Mouse (Mus musculus) CH12.LX (cell line): Measurements from ENCODE around the gene Washc1. TPM values are rescaled to one million over a fixed set of nuclear protein-coding genes. Genes with fewer than 3 reads are reported as not detected.

Source experiments
- DNase-seq: peaks from one replicate; pipeline ENCODE4 v3.0.0-alpha.2; 2013; ENCODE audit errors: extremely low read depth
- H3K27ac ChIP-seq: 2 replicates; pipeline ENCODE4 v1.5.1; 2012; ENCODE audit warnings: low read depth, mild to moderate bottlenecking, control low read depth, moderate library complexity; ENCODE audit not compliant: insufficient read depth
- H3K27me3 ChIP-seq: replicated peaks from 2 replicates; pipeline ENCODE3; 2012; ENCODE audit warnings: inconsistent platforms
- H3K36me3 ChIP-seq, 2 experiments: replicated peaks in 1 of 2; 2 replicates each; pipeline versions ENCODE3 to v1.6.1; 2012; ENCODE audit warnings: inconsistent platforms in 1 of 2, low read length in 1 of 2, mild to moderate bottlenecking in 1 of 2, mixed read lengths in 1 of 2, moderate library complexity in 1 of 2; ENCODE audit not compliant: control insufficient read depth in 1 of 2, insufficient read depth in 1 of 2
- H3K4me1 ChIP-seq, 2 experiments: 2 replicates each; pipeline ENCODE4 v1.6.1; 2012; ENCODE audit warnings: inconsistent platforms in 1 of 2, moderate library complexity in 1 of 2; ENCODE audit not compliant: insufficient read depth in 2 of 2, control insufficient read depth in 1 of 2
- H3K4me2 ChIP-seq: 2 replicates; pipeline ENCODE4 v1.6.1; 2012; ENCODE audit warnings: low read depth, mild to moderate bottlenecking, control low read depth; ENCODE audit not compliant: poor library complexity, insufficient read depth, severe bottlenecking
- H3K4me3 ChIP-seq, 3 experiments: fragments of 150-350 bp in 1 of 3; sonication (generic) in 1 of 3; replicated peaks in 1 of 3; 2 replicates each; pipeline versions ENCODE3 to v1.5.1; 2011 to 2012; ENCODE audit warnings: low read depth in 2 of 3, low read length in 2 of 3, mild to moderate bottlenecking in 2 of 3, moderate library complexity in 2 of 3, control low read depth in 1 of 3, improper control_type of control experiment in 1 of 3, inconsistent platforms in 1 of 3, mixed read lengths in 1 of 3; ENCODE audit not compliant: poor library complexity in 1 of 3
- H3K79me2 ChIP-seq: replicated peaks from 2 replicates; pipeline ENCODE4 v1.6.1; 2012; ENCODE audit warnings: mild to moderate bottlenecking, moderate library complexity; ENCODE audit not compliant: control insufficient read depth, poor library complexity, insufficient read depth, severe bottlenecking; ENCODE audit errors: extremely low read depth
- H3K9ac ChIP-seq: 2 replicates; pipeline ENCODE4 v1.6.1; 2012; ENCODE audit warnings: low read depth, mild to moderate bottlenecking, control low read depth, moderate library complexity; ENCODE audit not compliant: insufficient read depth
- H3K9me3 ChIP-seq: replicated peaks from 2 replicates; pipeline ENCODE3; 2012; ENCODE audit warnings: low read length, inconsistent platforms, mixed read lengths
- CHD1 ChIP-seq: IDR thresholded peaks from 2 replicates; pipeline ENCODE4 v1.6.1; 2012; ENCODE audit warnings: low read depth, low read length, improper control_type of control experiment, inconsistent platforms
- ELF1 ChIP-seq: IDR thresholded peaks from 2 replicates; pipeline ENCODE4 v1.6.1; 2014; ENCODE audit warnings: low read depth, mild to moderate bottlenecking, inconsistent platforms, low read length, improper control_type of control experiment
- EP300 ChIP-seq: IDR thresholded peaks from 2 replicates; pipeline ENCODE4 v1.6.1; 2011; ENCODE audit warnings: low read length, improper control_type of control experiment
- IRF4 ChIP-seq: IDR thresholded peaks from 2 replicates; pipeline ENCODE4 v1.6.1; 2014; ENCODE audit warnings: low read depth, mild to moderate bottlenecking, inconsistent platforms, low read length, improper control_type of control experiment
- JUN ChIP-seq: IDR thresholded peaks from 2 replicates; pipeline ENCODE4 v1.6.1; 2011; ENCODE audit warnings: low read depth, mild to moderate bottlenecking, low read length, improper control_type of control experiment, moderate library complexity; ENCODE audit not compliant: insufficient read depth
- JUND ChIP-seq: conservative IDR thresholded peaks from 2 replicates; pipeline ENCODE4 v1.6.1; 2011; ENCODE audit warnings: low read depth, low read length, improper control_type of control experiment
- KAT2A ChIP-seq: IDR thresholded peaks from 2 replicates; pipeline ENCODE4 v1.6.1; 2012; ENCODE audit warnings: low read length, improper control_type of control experiment, inconsistent platforms; ENCODE audit not compliant: insufficient replicate concordance
- MAX ChIP-seq: IDR thresholded peaks from 2 replicates; pipeline ENCODE4 v1.6.1; 2011; ENCODE audit warnings: low read length, improper control_type of control experiment
- MAZ ChIP-seq: IDR thresholded peaks from 2 replicates; pipeline ENCODE4 v1.6.1; 2012; ENCODE audit warnings: low read depth, mild to moderate bottlenecking, inconsistent platforms, low read length, improper control_type of control experiment, moderate library complexity
- MXI1 ChIP-seq: IDR thresholded peaks from 2 replicates; pipeline ENCODE4 v1.6.1; 2011; ENCODE audit warnings: mild to moderate bottlenecking, low read depth, low read length, improper control_type of control experiment
- MYC ChIP-seq: IDR thresholded peaks from 2 replicates; pipeline ENCODE4 v1.6.1; 2011; ENCODE audit warnings: low read depth, mild to moderate bottlenecking, improper control_type of control experiment, low read length
- NELFE ChIP-seq: IDR thresholded peaks from 2 replicates; pipeline ENCODE4 v1.6.1; 2011; ENCODE audit warnings: low read depth, low read length, improper control_type of control experiment
- NRF1 ChIP-seq: IDR thresholded peaks from 2 replicates; pipeline ENCODE4 v1.6.1; 2014; ENCODE audit warnings: low read depth, mild to moderate bottlenecking, inconsistent platforms, low read length, improper control_type of control experiment, moderate library complexity
- POLR2A ChIP-seq: IDR thresholded peaks from 2 replicates; pipeline ENCODE4 v1.6.1; 2011; ENCODE audit warnings: low read depth, mild to moderate bottlenecking, improper control_type of control experiment, low read length
- RAD21 ChIP-seq: IDR thresholded peaks from 2 replicates; pipeline ENCODE4 v1.6.1; 2011; ENCODE audit warnings: low read depth, mild to moderate bottlenecking, low read length, improper control_type of control experiment, moderate library complexity
- SIN3A ChIP-seq: IDR thresholded peaks from 2 replicates; pipeline ENCODE4 v1.6.1; 2012; ENCODE audit warnings: low read length, improper control_type of control experiment, inconsistent platforms
- TCF12 ChIP-seq: IDR thresholded peaks from 2 replicates; pipeline ENCODE4 v1.6.1; 2014; ENCODE audit warnings: low read depth, mild to moderate bottlenecking, inconsistent platforms, low read length, improper control_type of control experiment
- USF2 ChIP-seq: conservative IDR thresholded peaks from 2 replicates; pipeline ENCODE4 v1.6.1; 2011; ENCODE audit warnings: low read depth, low read length, improper control_type of control experiment
- ZC3H11A ChIP-seq: IDR thresholded peaks from 2 replicates; pipeline ENCODE4 v1.6.1; 2012; ENCODE audit warnings: low read depth, mild to moderate bottlenecking, inconsistent platforms, low read length, improper control_type of control experiment
- ZMIZ1 ChIP-seq: IDR thresholded peaks from 2 replicates; pipeline ENCODE4 v1.6.1; 2012; ENCODE audit warnings: low read depth, mild to moderate bottlenecking, inconsistent platforms, low read length, improper control_type of control experiment
- ZNF384 ChIP-seq: IDR thresholded peaks from 2 replicates; pipeline ENCODE4 v1.6.1; 2012; ENCODE audit warnings: low read depth, low read length, improper control_type of control experiment, inconsistent platforms
- dilution Hi-C: fragments of 300-500 bp; cut with MboI; formaldehyde crosslinking; loops from 2 replicates; pipeline ENCODE4 v1.14.3; 2020; ENCODE audit warnings: low sequenced_read_pairs; ENCODE audit not compliant: extremely low pct_unique_long_range_greater_than_20kb, extremely low pct_ligation_motif_present
- in situ Hi-C: fragments of 300-500 bp; cut with MboI; formaldehyde crosslinking; loops from 3 replicates; pipeline ENCODE4 v1.14.3; 2019; ENCODE audit warnings: low sequenced_read_pairs, low pct_ligation_motif_present, low pct_unique_long_range_greater_than_20kb, mixed read lengths
- polyA plus RNA-seq: library from polyadenylated mRNA; unstranded; fragments of >175 nt; gene quantifications from 2 replicates; pipeline ENCODE4 v1.2.1, GENCODE M21; 2012; ENCODE audit warnings: low read depth; ENCODE audit not compliant: insufficient read length
- total RNA-seq, 2 experiments: library from RNA; depleted of rRNA; stranded (reverse); fragments of 300-350 nt in 1 of 2; fragments of >200 nt in 1 of 2; gene quantifications; 2 replicates each; pipeline ENCODE4 v1.2.3; 2012 to 2014

Washc1 gene
- total and polyA plus RNA-seq, 3 experiments, result 16.4 to 27.8 (median 20.3) TPM

GRCm38 (mm10) chr17:66107466-66107865, 3.9 kb upstream of the Washc1 start:
- in situ Hi-C loops, result loop anchor here (10.0 kb wide), 1 partner anchor 153 kb away; the partner anchor contains the start of gene Twsg1

GRCm38 (mm10) chr17:66108198-66108597, 3.1 kb upstream of the Washc1 start:
- Histone ChIP-seq H3K27ac (no peak overlapping the region), H3K36me3 (peaks cover 0 to 2% of the 10 kb centered on the region in 2 experiments), H3K4me2 (no peak overlapping the region), H3K27me3 (no peaks in the 10 kb centered on the region), H3K4me1 (peaks cover 14 to 49% of the 10 kb centered on the region in 2 experiments), H3K4me3 (no peak overlapping the region), H3K9me3 (no peaks in the 10 kb centered on the region), H3K9ac (no peak overlapping the region), H3K79me2 (no peaks in the 10 kb centered on the region)
- dilution Hi-C loops (no loop called here), in situ Hi-C loops (loop anchor here (10.0 kb wide), 1 partner anchor 153 kb away; the partner anchor contains the start of gene Twsg1)
- TF ChIP-seq EP300 (no peak), TCF12 (no peak), USF2 (no peak), JUN (no peak), IRF4 (no peak), MXI1 (no peak), POLR2A (no peak), ZMIZ1 (no peak), JUND (no peak), MAX (no peak), CHD1 (no peak), SIN3A (no peak), ELF1 (no peak), NELFE (no peak), MAZ (no peak)
- DNase-seq, result no peak

More at GRCm38 (mm10) chr17:66107466-66107865, 3.9 kb upstream of the Washc1 start:
- Histone ChIP-seq H3K36me3 (peaks cover 0 to under 1% of the 10 kb centered on the region in 2 experiments), H3K79me2 (no peaks in the 10 kb centered on the region), H3K4me3 (no peak overlapping the region), H3K9me3 (no peaks in the 10 kb centered on the region), H3K27ac (no peak overlapping the region), H3K27me3 (no peaks in the 10 kb centered on the region), H3K4me1 (peaks cover 12 to 44% of the 10 kb centered on the region in 2 experiments), H3K9ac (no peak overlapping the region), H3K4me2 (no peak overlapping the region)
- no peak for DNase-seq
- no peak for TF ChIP-seq ZC3H11A
- no peak for TF ChIP-seq NRF1
- no peak for TF ChIP-seq USF2
- TF ChIP-seq RAD21, result no peak
- TF ChIP-seq KAT2A, result no peak
- no peak for TF ChIP-seq EP300
- no peak for TF ChIP-seq ZNF384
- TF ChIP-seq MYC, result no peak
- TF ChIP-seq MXI1, result no peak
- dilution Hi-C loops, result no loop called here
